Comparison of ENCODE assay signal across 9 mouse cellular contexts in the genomic region with DNA sequence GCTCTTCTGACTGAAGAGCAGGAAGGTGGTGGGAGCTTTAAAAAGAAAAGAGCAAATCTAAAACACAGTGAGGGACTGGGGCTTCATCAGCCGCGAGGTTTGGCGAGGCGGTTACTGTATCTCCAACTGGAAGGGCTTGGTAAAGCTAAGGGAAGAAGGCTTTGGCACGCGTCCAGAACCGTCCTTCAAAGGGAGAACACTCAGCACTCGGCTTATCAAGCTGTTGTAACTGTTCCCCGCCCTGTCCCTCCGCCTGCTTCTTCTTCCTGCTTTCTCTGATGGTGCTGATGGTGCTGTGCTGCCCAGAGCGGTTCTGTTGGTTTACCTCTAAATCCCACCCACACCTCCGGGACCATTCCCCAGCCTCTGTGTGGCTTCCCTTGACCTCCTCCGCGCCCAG.
DNase-seq lines count a peak whose midpoint lies in the region; ATAC-seq lines count a peak whose summit lies in the region.
"Had no signal": no experiment of that assay in that cellular context is flagged by ENCODE, and none has a peak within 500 bp of the region (broad histone marks: within the 10 kb centered on the region; RNA-seq: fewer than 3 reads in every experiment).

No protein-coding gene starts in this region.

- H3K36me3 ChIP-seq in heart, embryonic 13.5 days: peaks cover 47% of the 10 kb centered on the region

- DNase-seq in ovary, adult 18-20 months (ENCODE audit: low spot score): peak; percentile 78
- no peak for DNase-seq in ovary, postnatal 10 days (ENCODE audit: low spot score)
- DNase-seq in adrenal gland, postnatal 36 days: peak; percentile 89 to 90
- DNase-seq in layer of hippocampus, postnatal 10 days (ENCODE audit: low spot score in 2 of 2): peak; percentile 52 to 57
- DNase-seq in thymus, adult 18-20 months: no peak
- DNase-seq in frontal cortex, postnatal 25 days (ENCODE audit: low spot score in 2 of 2): no peak

- H3K27me3 ChIP-seq in heart, embryonic 13.5 days (replicated peaks): no peaks in the 10 kb centered on the region
- H3K27me3 ChIP-seq: midbrain, embryonic 12.5 days had no signal

- H3K9me3 ChIP-seq in heart, embryonic 13.5 days: no peaks in the 10 kb centered on the region
- H3K9me3 ChIP-seq: midbrain, embryonic 12.5 days had no signal

- H3K9ac ChIP-seq in heart, embryonic 13.5 days: no peak overlapping the region
- H3K9ac ChIP-seq: midbrain, embryonic 12.5 days had no signal

- peak overlapping the region; percentile 22 for H3K4me3 ChIP-seq in heart, embryonic 13.5 days
- H3K4me3 ChIP-seq: midbrain, embryonic 12.5 days had no signal

- peaks cover 19% of the 10 kb centered on the region for H3K4me1 ChIP-seq in heart, embryonic 13.5 days
- H3K4me1 ChIP-seq: midbrain, embryonic 12.5 days had no signal

- ATAC-seq in heart, embryonic 13.5 days (ENCODE audit: extremely low read depth, insufficient number of reproducible peaks, low FRiP score, low TSS enrichment): peak; percentile 69
- ATAC-seq in megakaryocyte, adult 5-6 weeks (ENCODE audit: poor library complexity, severe bottlenecking): peak; percentile 57

- H3K27ac ChIP-seq in heart, embryonic 13.5 days (replicated peaks): peak overlapping the region; percentile 56
- H3K27ac ChIP-seq: midbrain, embryonic 12.5 days had no signal

- 13% methylated on average over 14 of the region's 14 CpGs for WGBS in heart, embryonic 13.5 days

- peak overlapping the region; percentile 60 for H3K4me2 ChIP-seq in heart, embryonic 13.5 days
- H3K4me2 ChIP-seq: midbrain, embryonic 12.5 days had no signal

Comparison
In these comparisons a context has a peak if more than half of its experiments do, and no peak if none do; other contexts are left out.
1. DNase-seq: peak in ovary, adult 18-20 months (single experiment), adrenal gland, postnatal 36 days (2 of 2) and layer of hippocampus, postnatal 10 days (2 of 2); none in ovary, postnatal 10 days (single experiment), thymus, adult 18-20 months (0 of 2) and frontal cortex, postnatal 25 days (0 of 2).